Mouse (Mus musculus) limb, embryonic 10.5 days (tissue): ENCODE results near the gene Pde4d. TPM values are rescaled to one million over a fixed set of nuclear protein-coding genes. Genes with fewer than 3 reads are reported as not detected.

Source experiments
- DNase-seq: peaks from one replicate; pipeline ENCODE4 v3.0.0-alpha.2; 2017; ENCODE audit warnings: low spot score
- H3K27ac ChIP-seq: fragments of 300-500 bp; sonication (generic); 2 replicates; pipeline ENCODE4 v1.5.1; 2016; ENCODE audit warnings: mild to moderate bottlenecking
- H3K27me3 ChIP-seq: fragments of 300-500 bp; sonication (generic); 2 replicates; pipeline ENCODE4 v1.6.1; 2016; ENCODE audit warnings: low read depth, mild to moderate bottlenecking; ENCODE audit not compliant: poor library complexity, severe bottlenecking
- H3K36me3 ChIP-seq: fragments of 300-500 bp; sonication (generic); 2 replicates; pipeline ENCODE4 v1.6.1; 2016; ENCODE audit warnings: mild to moderate bottlenecking, moderate library complexity
- H3K4me1 ChIP-seq: fragments of 300-500 bp; sonication (generic); 2 replicates; pipeline ENCODE4 v1.6.1; 2016
- H3K4me3 ChIP-seq: fragments of 300-500 bp; sonication (generic); 2 replicates; pipeline ENCODE4 v1.5.1; 2016; ENCODE audit warnings: mild to moderate bottlenecking, moderate library complexity
- H3K9me3 ChIP-seq: fragments of 300-500 bp; sonication (generic); replicated peaks from 2 replicates; pipeline ENCODE4 v1.6.1; 2016; ENCODE audit warnings: mild to moderate bottlenecking
- WGBS: fragments of 180-500 bp; shearing (Covaris S2); methylation state at CpG from one replicate; pipeline ENCODE4 v1.1.7; 2016; 5-methylcytosine and 5-hydroxymethylcytosine counted together
- polyA plus RNA-seq: library from polyadenylated mRNA; unstranded; fragments of >200 nt; fragmentation: Nextera tagmentation; extraction: Ambion mirVana; gene quantifications from 2 replicates; pipeline ENCODE4 v1.2.1, GENCODE M21; 2016

Pde4d gene
- polyA plus RNA-seq, 1 experiment from 2014 or later: 24.3 TPM

GRCm38 (mm10) chr13:109577454-109577853 lies 1127.7 kb downstream of the Pde4d start:
- no peak overlapping the region for H3K27ac ChIP-seq
- H3K9me3 ChIP-seq: no peaks in the 10 kb centered on the region
- no peaks in the 10 kb centered on the region for H3K36me3 ChIP-seq
- no peak for DNase-seq
- WGBS: 91% methylated on average over 5 of the region's 5 CpGs
- H3K27me3 ChIP-seq: no peaks in the 10 kb centered on the region
- H3K4me3 ChIP-seq: no peak overlapping the region
- peaks cover 4% of the 10 kb centered on the region; the same call in 1 of the 2 replicates for H3K4me1 ChIP-seq

- H3K36me3 ChIP-seq: no peaks in the 10 kb centered on the region
- no peak overlapping the region for H3K27ac ChIP-seq
- H3K27me3 ChIP-seq: no peaks in the 10 kb centered on the region
- WGBS: 72% methylated on average over 4 of the region's 4 CpGs
- no peak overlapping the region for H3K4me3 ChIP-seq
- DNase-seq: no peak
- H3K4me1 ChIP-seq: peaks cover 4% of the 10 kb centered on the region; the same call in 1 of the 2 replicates
- H3K9me3 ChIP-seq: no peaks in the 10 kb centered on the region
Observed at GRCm38 (mm10) chr13:109577901-109578300, 1128.2 kb downstream of the Pde4d start.

- Histone ChIP-seq H3K27me3 (no peaks in the 10 kb centered on the region), H3K27ac (no peak overlapping the region), H3K9me3 (no peaks in the 10 kb centered on the region), H3K36me3 (no peaks in the 10 kb centered on the region), H3K4me1 (peaks cover 4% of the 10 kb centered on the region; the same call in 1 of the 2 replicates), H3K4me3 (no peak overlapping the region)
- DNase-seq: no peak
- 83% methylated on average over 16 of the region's 16 CpGs for WGBS
Observed at GRCm38 (mm10) chr13:109581284-109582070, 1131.7 kb downstream of the Pde4d start.

DNA sequence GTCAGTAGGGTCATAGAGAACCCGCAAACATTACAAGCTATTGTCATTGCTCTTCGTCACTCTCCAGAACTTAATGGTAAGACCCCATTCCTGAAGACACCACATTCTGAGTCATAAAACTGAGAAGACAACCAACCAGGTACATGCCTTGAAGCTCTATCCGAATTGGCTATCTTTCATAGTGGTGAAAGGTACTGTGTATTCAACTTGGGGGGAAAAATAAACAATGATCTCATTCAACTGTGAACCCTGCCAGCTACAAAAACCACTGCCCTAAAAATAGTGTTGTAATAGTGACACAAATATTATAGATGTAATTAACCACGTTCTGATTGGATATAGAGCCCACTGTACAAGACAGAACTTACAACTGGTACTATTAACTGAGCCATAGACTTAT lies 1140.3 kb downstream of the Pde4d start:
- H3K27ac ChIP-seq: no peak overlapping the region
- 87% methylated on average over 4 of the region's 4 CpGs for WGBS
- H3K4me3 ChIP-seq: no peak overlapping the region
- H3K9me3 ChIP-seq: no peaks in the 10 kb centered on the region
- no peaks in the 10 kb centered on the region for H3K27me3 ChIP-seq
- no peak for DNase-seq
- H3K4me1 ChIP-seq: no peaks in the 10 kb centered on the region
- no peaks in the 10 kb centered on the region for H3K36me3 ChIP-seq

DNA sequence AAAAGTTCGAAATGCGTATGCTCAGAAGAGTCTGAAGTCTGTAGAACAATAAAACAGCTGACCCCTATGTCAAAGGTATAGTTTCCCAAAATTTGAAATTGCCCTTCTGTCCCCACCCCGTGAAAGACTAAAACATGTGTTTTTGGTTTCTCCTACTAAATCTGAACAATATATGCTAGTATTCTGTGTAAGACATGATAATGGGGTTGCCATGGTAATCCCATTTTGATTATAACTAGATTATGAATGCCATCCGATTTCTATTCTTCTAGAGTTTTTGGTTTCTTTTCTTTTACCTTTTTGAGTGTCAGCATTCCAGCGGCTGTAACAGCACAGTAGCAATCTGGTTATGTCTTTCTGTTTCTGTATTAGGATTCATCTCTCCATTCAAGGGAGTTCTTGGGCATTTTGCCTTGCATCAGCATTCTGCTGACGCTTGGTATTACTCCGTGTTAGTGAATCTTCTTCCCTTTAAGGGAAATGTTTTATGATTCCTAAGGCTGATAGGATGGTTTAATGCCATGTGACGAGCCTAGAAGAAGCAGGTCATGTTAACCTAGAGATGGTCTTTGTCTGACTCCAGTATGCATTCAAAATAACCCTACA lies 1142.5 kb downstream of the Pde4d start:
- no peak for DNase-seq
- Histone ChIP-seq H3K4me3 (no peak overlapping the region), H3K9me3 (no peaks in the 10 kb centered on the region), H3K4me1 (no peaks in the 10 kb centered on the region), H3K27ac (no peak overlapping the region), H3K27me3 (no peaks in the 10 kb centered on the region), H3K36me3 (no peaks in the 10 kb centered on the region)
- WGBS: 91% methylated on average over 8 of the region's 8 CpGs

GRCm38 (mm10) chr13:109599711-109600110 lies 1150.0 kb downstream of the Pde4d start:
- Histone ChIP-seq H3K27ac (no peak overlapping the region), H3K36me3 (no peaks in the 10 kb centered on the region), H3K4me3 (no peak overlapping the region), H3K9me3 (no peaks in the 10 kb centered on the region), H3K4me1 (no peaks in the 10 kb centered on the region), H3K27me3 (no peaks in the 10 kb centered on the region)
- DNase-seq: no peak
- 74% methylated on average over 4 of the region's 4 CpGs for WGBS

- Histone ChIP-seq H3K9me3 (no peaks in the 10 kb centered on the region), H3K4me3 (no peak overlapping the region), H3K27me3 (no peaks in the 10 kb centered on the region), H3K36me3 (no peaks in the 10 kb centered on the region), H3K4me1 (no peaks in the 10 kb centered on the region), H3K27ac (no peak overlapping the region)
- no peak for DNase-seq
- 95% methylated on average over 2 of the region's 2 CpGs for WGBS
Observed at GRCm38 (mm10) chr13:109604017-109604416, 1154.3 kb downstream of the Pde4d start.

GRCm38 (mm10) chr13:109605140-109605539 lies 1155.4 kb downstream of the Pde4d start:
- Histone ChIP-seq H3K36me3 (no peaks in the 10 kb centered on the region), H3K27me3 (no peaks in the 10 kb centered on the region), H3K9me3 (no peaks in the 10 kb centered on the region), H3K4me1 (no peaks in the 10 kb centered on the region), H3K27ac (no peak overlapping the region), H3K4me3 (no peak overlapping the region)
- DNase-seq: no peak
- WGBS: 62% methylated on average over 1 of the region's 1 CpGs

DNA sequence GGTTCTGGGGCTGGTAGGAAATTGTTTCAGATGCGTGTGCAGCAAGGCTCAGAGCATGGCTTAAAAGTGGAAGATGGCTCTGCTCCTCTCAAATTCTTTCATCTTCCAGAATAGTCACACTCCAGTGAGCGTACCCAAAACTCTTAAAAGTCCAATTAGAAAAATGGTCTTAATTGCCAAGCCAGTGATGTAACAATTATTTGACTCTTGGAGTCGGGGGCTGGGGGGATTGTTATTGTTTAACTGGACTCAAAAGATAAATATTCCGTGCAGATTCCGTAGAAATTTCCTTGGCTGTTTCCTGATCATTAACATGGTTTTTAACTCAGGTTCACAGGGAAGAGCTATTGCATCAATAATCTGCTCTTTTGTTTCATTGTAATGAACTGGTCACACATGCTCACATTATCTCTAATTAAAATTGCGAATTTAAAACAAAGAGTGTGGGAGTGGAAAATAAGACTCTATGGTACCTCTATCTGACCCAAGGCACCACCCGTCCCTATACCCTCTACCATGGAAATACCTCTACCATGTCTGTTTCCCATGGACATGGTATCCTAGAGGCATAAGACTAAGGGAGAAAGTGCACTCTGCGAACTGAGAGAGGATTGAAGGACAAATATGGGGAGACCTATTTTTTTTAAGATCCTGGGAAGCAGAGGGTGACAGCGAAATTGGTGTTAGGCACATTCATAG lies 1159.5 kb downstream of the Pde4d start:
- Histone ChIP-seq H3K9me3 (no peaks in the 10 kb centered on the region), H3K4me3 (no peak overlapping the region), H3K4me1 (peaks cover 21% of the 10 kb centered on the region), H3K27ac (no peak overlapping the region), H3K36me3 (no peaks in the 10 kb centered on the region), H3K27me3 (no peaks in the 10 kb centered on the region)
- no peak for DNase-seq
- 84% methylated on average over 9 of the region's 9 CpGs for WGBS

- no peaks in the 10 kb centered on the region for H3K27me3 ChIP-seq
- no peak overlapping the region for H3K27ac ChIP-seq
- no peaks in the 10 kb centered on the region for H3K9me3 ChIP-seq
- 18% methylated on average over 3 of the region's 3 CpGs for WGBS
- H3K4me1 ChIP-seq: peaks cover 21% of the 10 kb centered on the region
- no peak overlapping the region for H3K4me3 ChIP-seq
- peak; percentile 60 for DNase-seq
- no peaks in the 10 kb centered on the region for H3K36me3 ChIP-seq
Observed at GRCm38 (mm10) chr13:109609805-109610187, 1160.0 kb downstream of the Pde4d start.

GRCm38 (mm10) chr13:109610772-109611171 lies 1161.0 kb downstream of the Pde4d start:
- H3K4me3 ChIP-seq: no peak overlapping the region
- H3K36me3 ChIP-seq: no peaks in the 10 kb centered on the region
- 100% methylated on average over 2 of the region's 2 CpGs for WGBS
- H3K27ac ChIP-seq: no peak overlapping the region
- H3K9me3 ChIP-seq: no peaks in the 10 kb centered on the region
- DNase-seq: no peak
- H3K27me3 ChIP-seq: no peaks in the 10 kb centered on the region
- peaks cover 22% of the 10 kb centered on the region for H3K4me1 ChIP-seq

GRCm38 (mm10) chr13:109615213-109615784 lies 1165.6 kb downstream of the Pde4d start:
- H3K4me3 ChIP-seq: no peak overlapping the region
- peaks cover 23% of the 10 kb centered on the region for H3K4me1 ChIP-seq
- H3K27me3 ChIP-seq: no peaks in the 10 kb centered on the region
- no peak overlapping the region for H3K27ac ChIP-seq
- no peaks in the 10 kb centered on the region for H3K36me3 ChIP-seq
- WGBS: 66% methylated on average over 8 of the region's 8 CpGs
- no peaks in the 10 kb centered on the region for H3K9me3 ChIP-seq
- DNase-seq: no peak

- H3K27ac ChIP-seq: no peak overlapping the region
- H3K4me1 ChIP-seq: peaks cover 23% of the 10 kb centered on the region
- H3K4me3 ChIP-seq: no peak overlapping the region
- no peaks in the 10 kb centered on the region for H3K9me3 ChIP-seq
- no peaks in the 10 kb centered on the region for H3K27me3 ChIP-seq
- H3K36me3 ChIP-seq: no peaks in the 10 kb centered on the region
- WGBS: 16% methylated on average over 7 of the region's 7 CpGs
- no peak for DNase-seq
Observed at GRCm38 (mm10) chr13:109615785-109616281, 1166.1 kb downstream of the Pde4d start.
